Mouse (Mus musculus): ENCODE results near the gene Hadha. TPM values are rescaled to one million over a fixed set of nuclear protein-coding genes. Genes with fewer than 3 reads are reported as not detected.

The Hadha gene
- polyA plus RNA-seq, 1 experiment from 2014 or later = 79.5 TPM

DNA sequence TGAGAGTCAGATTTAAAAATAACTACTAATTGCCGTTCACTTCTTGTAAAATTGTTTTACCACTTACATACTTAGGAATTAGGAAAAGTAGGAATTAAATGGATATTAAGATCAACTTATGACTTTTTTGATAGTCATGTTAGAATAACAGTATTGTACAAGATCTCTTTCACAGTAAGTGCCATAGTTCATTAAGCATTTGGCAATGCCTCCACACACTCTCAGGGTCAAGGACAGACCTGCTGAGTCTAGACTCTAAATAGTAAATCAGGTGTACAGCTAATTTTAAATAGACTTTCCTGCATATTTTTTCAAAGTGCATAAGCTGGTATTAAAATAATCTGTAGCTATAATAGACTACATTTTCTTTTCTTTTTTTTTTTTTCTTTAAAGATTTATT, 2.5 kb downstream of the Hadha start:
- no peak overlapping the region for H3K27ac ChIP-seq

DNA sequence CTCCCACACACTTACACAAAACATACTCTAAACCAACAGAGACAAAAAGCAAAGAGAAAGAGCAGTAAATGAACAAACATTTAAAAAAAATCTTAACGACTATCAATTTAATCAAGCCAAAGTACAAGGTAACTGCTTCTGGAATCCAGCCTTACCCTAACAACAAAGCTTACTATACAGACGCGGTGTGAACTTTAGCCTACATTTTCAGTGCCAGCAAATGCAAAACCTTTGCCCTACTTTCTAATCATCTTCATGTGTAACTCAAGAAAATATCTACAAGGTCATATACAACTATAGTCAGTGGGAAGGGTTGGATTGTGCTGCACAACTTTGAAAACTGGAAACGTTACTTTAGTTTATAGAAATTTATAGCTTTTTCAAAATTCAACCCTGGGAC, 3.0 kb downstream of the Hadha start:
- peaks cover under 1% of the 10 kb centered on the region for H3K36me3 ChIP-seq
- H3K4me1 ChIP-seq (replicated peaks) = peaks cover 37% of the 10 kb centered on the region
- no peak for DNase-seq
- no peak overlapping the region for H3K27ac ChIP-seq
- no peaks in the 10 kb centered on the region for H3K9me3 ChIP-seq (replicated peaks)
- no peaks in the 10 kb centered on the region for H3K27me3 ChIP-seq
- H3K4me3 ChIP-seq (replicated peaks) = no peak overlapping the region
- peak overlapping the region; percentile 18; the same call in 1 of the 2 replicates for H3K4me2 ChIP-seq
- no peak overlapping the region for H3K9ac ChIP-seq
- no peak for ATAC-seq (ENCODE audit: low read depth)
- 74% methylated on average over 4 of the region's 4 CpGs for WGBS (ENCODE audit: insufficient replicate concordance)

More for the DNA sequence above, 2.5 kb downstream of the Hadha start:
- WGBS (ENCODE audit: insufficient replicate concordance) = 79% methylated on average over 1 of the region's 1 CpGs
- no peak for DNase-seq
- Histone ChIP-seq H3K4me3 (replicated peaks) (no peak overlapping the region), H3K4me2 (no peak overlapping the region), H3K27me3 (no peaks in the 10 kb centered on the region), H3K9me3 (replicated peaks) (no peaks in the 10 kb centered on the region), H3K36me3 (no peaks in the 10 kb centered on the region), H3K4me1 (replicated peaks) (peaks cover 39% of the 10 kb centered on the region), H3K9ac (no peak overlapping the region)
- no peak for ATAC-seq (ENCODE audit: low read depth)

DNA sequence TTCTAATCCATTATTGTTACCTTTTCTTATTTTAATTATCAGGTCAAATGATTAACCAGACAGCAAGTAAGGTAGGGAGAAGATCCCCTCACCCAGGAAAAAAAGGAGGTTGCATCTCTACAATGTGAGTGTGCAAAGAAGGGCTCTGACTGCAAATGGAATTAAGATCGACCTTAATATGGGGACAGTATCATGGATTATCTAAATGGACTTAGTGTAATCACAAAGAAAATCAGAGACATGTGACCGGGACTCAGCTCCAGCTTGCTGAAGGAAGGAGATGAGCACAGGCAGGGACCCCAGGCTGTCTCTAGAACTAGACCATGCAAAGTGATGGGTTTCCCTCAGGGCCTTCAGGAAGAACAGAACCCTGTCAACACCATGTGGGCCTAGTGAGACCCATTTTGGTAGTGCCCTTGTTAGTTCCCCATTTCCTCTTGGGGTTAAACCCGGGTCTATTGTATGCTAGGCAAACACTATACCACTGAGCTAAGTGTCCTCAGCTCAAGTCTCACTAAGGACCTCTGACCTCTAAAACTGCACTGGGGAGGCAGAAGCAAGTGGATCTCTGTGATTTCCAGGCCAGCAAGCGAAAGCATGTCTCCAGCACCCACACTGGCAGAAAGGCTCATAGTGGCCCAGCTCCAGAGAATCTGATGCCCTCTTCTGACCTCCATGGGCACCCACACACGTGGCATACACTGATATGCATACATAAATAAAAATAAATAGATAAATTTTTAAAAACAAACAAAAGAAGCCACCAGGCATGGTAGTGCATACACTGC, 6.6 kb downstream of the Hadha start:
- no peak overlapping the region for H3K9ac ChIP-seq
- no peaks in the 10 kb centered on the region for H3K27me3 ChIP-seq
- no peak overlapping the region for H3K4me3 ChIP-seq (replicated peaks)
- peak; percentile 15; the same call in 1 of the 2 replicates for ATAC-seq (ENCODE audit: low read depth)
- no peak overlapping the region for H3K4me2 ChIP-seq
- peaks cover 33% of the 10 kb centered on the region for H3K36me3 ChIP-seq
- peaks cover 20% of the 10 kb centered on the region for H3K4me1 ChIP-seq (replicated peaks)
- no peak overlapping the region for H3K27ac ChIP-seq
- DNase-seq = no peak
- WGBS (ENCODE audit: insufficient replicate concordance) = 73% methylated on average over 5 of the region's 5 CpGs
- H3K9me3 ChIP-seq (replicated peaks) = no peaks in the 10 kb centered on the region

GRCm38 (mm10) chr5:30146526-30146925, 8.4 kb downstream of the Hadha start:
- peaks cover 49% of the 10 kb centered on the region for H3K36me3 ChIP-seq
- ATAC-seq (ENCODE audit: low read depth) = no peak
- WGBS (ENCODE audit: insufficient replicate concordance) = 87% methylated on average over 6 of the region's 6 CpGs

DNA sequence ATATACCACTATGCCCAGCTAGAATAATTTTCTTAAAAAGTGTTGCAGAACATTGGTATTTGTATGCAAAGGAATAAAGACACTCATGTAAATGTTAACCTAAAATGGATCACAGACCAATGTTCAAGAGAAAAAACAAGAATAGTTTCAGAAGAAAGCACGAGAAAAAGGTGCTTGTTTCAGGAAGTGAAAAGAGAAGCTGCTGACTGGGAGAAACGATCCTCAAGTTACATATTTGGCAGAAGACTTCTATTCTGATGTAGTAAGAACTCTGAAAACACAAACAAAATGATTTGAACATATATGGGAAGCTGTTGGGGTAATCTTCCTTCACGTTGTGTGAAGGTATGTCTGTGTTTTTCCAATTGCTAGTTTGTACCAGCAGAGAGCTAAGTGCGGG, 16.8 kb downstream of the Hadha start:
- ATAC-seq (ENCODE audit: low read depth) (no peak), DNase-seq (no peak)
- Histone ChIP-seq H3K27ac (no peak overlapping the region), H3K4me3 (replicated peaks) (no peak overlapping the region), H3K27me3 (no peaks in the 10 kb centered on the region), H3K9me3 (replicated peaks) (no peaks in the 10 kb centered on the region), H3K4me2 (no peak overlapping the region), H3K4me1 (replicated peaks) (no peaks in the 10 kb centered on the region), H3K9ac (no peak overlapping the region), H3K36me3 (peaks cover 80% of the 10 kb centered on the region)
- WGBS (ENCODE audit: insufficient replicate concordance) = 81% methylated on average over 4 of the region's 4 CpGs

More at GRCm38 (mm10) chr5:30146526-30146925, 8.4 kb downstream of the Hadha start:
- Histone ChIP-seq H3K9me3 (replicated peaks) (no peaks in the 10 kb centered on the region), H3K4me2 (no peak overlapping the region), H3K4me3 (replicated peaks) (no peak overlapping the region), H3K9ac (no peak overlapping the region), H3K27ac (no peak overlapping the region), H3K27me3 (no peaks in the 10 kb centered on the region), H3K4me1 (replicated peaks) (peaks cover 13% of the 10 kb centered on the region; the same call in 1 of the 2 replicates)
- no peak for DNase-seq

DNA sequence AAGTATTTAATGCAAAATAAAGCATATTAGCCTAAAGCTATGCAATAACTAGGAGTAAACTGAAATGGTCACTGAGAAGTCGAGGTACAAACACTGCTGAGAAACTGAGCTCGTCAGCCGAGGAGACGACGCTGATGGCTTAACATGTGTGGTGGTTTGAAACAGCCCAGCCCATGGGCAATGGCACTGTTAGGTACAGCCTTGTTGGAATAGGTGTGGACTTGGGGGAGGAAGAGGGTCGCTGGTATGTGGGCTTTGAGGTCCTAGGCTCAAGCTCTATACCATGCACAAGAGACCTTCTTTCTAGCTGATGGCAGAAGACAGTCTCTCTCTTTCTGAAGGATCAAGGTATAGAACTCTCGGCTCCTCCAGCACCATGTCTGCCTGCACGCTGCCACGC, 17.7 kb downstream of the Hadha start:
- Histone ChIP-seq H3K36me3 (peaks cover 81% of the 10 kb centered on the region), H3K4me1 (replicated peaks) (no peaks in the 10 kb centered on the region), H3K27me3 (no peaks in the 10 kb centered on the region), H3K27ac (no peak overlapping the region), H3K4me3 (replicated peaks) (no peak overlapping the region), H3K9me3 (replicated peaks) (no peaks in the 10 kb centered on the region), H3K9ac (no peak overlapping the region), H3K4me2 (no peak overlapping the region)
- 88% methylated on average over 9 of the region's 9 CpGs for WGBS (ENCODE audit: insufficient replicate concordance)
- ATAC-seq (ENCODE audit: low read depth) = no peak
- no peak for DNase-seq

DNA sequence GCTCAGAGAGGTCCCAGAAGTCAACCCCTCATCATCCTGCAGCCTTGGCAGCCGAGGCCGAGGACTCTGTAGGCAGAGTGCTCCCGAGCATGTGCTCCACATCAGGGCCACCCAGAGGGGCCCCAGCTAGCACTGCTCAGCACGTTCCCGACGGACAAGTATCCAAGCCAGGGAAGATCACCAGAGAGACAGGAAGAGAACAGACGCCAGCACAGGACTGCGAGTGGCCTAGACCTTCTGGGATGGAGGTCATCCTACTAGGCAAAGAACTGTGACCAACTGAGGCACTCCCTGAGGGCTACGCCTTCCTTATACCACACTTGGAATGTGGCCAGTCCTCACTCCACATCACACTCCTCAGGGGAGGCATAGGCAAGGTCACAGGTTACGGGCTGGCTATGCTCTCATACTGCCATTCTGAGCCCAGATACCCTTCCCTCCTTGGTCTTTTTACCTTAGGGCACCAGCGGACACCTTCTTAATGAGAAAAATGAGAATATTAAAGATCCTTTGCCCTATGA, 19.2 kb downstream of the Hadha start:
- no peak overlapping the region for H3K4me2 ChIP-seq
- H3K36me3 ChIP-seq = peaks cover 78% of the 10 kb centered on the region
- no peak overlapping the region for H3K27ac ChIP-seq
- WGBS (ENCODE audit: insufficient replicate concordance) = 86% methylated on average over 11 of the region's 11 CpGs
- H3K9ac ChIP-seq = no peak overlapping the region
- no peaks in the 10 kb centered on the region for H3K27me3 ChIP-seq
- ATAC-seq (ENCODE audit: low read depth) (no peak), DNase-seq (no peak)
- no peaks in the 10 kb centered on the region for H3K9me3 ChIP-seq (replicated peaks)
- H3K4me1 ChIP-seq (replicated peaks) = no peaks in the 10 kb centered on the region
- no peak overlapping the region for H3K4me3 ChIP-seq (replicated peaks)

GRCm38 (mm10) chr5:30132173-30132572, 22.8 kb downstream of the Hadha start:
- ATAC-seq (ENCODE audit: low read depth) = no peak
- H3K9ac ChIP-seq = no peak overlapping the region
- no peaks in the 10 kb centered on the region for H3K9me3 ChIP-seq (replicated peaks)
- H3K4me3 ChIP-seq (replicated peaks) = no peak overlapping the region
- H3K27ac ChIP-seq = no peak overlapping the region
- H3K36me3 ChIP-seq = peaks cover 80% of the 10 kb centered on the region
- no peak for DNase-seq
- H3K4me1 ChIP-seq (replicated peaks) = no peaks in the 10 kb centered on the region
- WGBS (ENCODE audit: insufficient replicate concordance) = 79% methylated on average over 2 of the region's 2 CpGs
- H3K4me2 ChIP-seq = no peak overlapping the region
- H3K27me3 ChIP-seq = no peaks in the 10 kb centered on the region

- H3K27ac ChIP-seq = no peak overlapping the region
- H3K4me2 ChIP-seq = no peak overlapping the region
- no peak overlapping the region for H3K4me3 ChIP-seq (replicated peaks)
- ATAC-seq (ENCODE audit: low read depth) (no peak), DNase-seq (no peak)
- 84% methylated on average over 4 of the region's 4 CpGs for WGBS (ENCODE audit: insufficient replicate concordance)
- H3K9ac ChIP-seq = no peak overlapping the region
- H3K27me3 ChIP-seq = no peaks in the 10 kb centered on the region
- no peaks in the 10 kb centered on the region for H3K4me1 ChIP-seq (replicated peaks)
- H3K9me3 ChIP-seq (replicated peaks) = no peaks in the 10 kb centered on the region
- peaks cover 86% of the 10 kb centered on the region for H3K36me3 ChIP-seq
Measured at GRCm38 (mm10) chr5:30131246-30131645, 23.7 kb downstream of the Hadha start.

DNA sequence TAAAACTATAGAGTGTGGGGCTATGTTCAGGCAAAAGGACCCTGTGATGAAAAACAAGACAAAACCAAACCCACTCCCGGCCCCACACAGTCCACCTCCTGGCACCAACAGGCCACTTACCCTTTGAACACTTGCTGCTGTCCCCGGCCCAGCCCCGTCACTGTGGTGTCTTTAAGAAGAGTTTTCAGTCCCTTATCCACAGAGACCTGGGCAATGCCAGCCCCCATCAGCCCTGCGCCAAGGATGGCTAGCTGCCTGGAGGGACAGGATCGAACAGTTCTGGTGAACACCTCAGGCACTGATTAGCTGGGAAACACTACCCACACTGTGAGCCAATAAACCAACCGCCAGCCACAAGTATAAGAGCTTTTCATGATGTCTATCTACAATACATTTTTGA, 26.3 kb downstream of the Hadha start:
- Histone ChIP-seq H3K4me1 (replicated peaks) (no peaks in the 10 kb centered on the region), H3K36me3 (peaks cover 87% of the 10 kb centered on the region), H3K4me2 (no peak overlapping the region), H3K9me3 (replicated peaks) (no peaks in the 10 kb centered on the region), H3K27me3 (no peaks in the 10 kb centered on the region), H3K4me3 (replicated peaks) (no peak overlapping the region), H3K27ac (no peak overlapping the region), H3K9ac (no peak overlapping the region)
- DNase-seq = no peak
- WGBS (ENCODE audit: insufficient replicate concordance) = 82% methylated on average over 6 of the region's 6 CpGs
- no peak for ATAC-seq (ENCODE audit: low read depth)

DNA sequence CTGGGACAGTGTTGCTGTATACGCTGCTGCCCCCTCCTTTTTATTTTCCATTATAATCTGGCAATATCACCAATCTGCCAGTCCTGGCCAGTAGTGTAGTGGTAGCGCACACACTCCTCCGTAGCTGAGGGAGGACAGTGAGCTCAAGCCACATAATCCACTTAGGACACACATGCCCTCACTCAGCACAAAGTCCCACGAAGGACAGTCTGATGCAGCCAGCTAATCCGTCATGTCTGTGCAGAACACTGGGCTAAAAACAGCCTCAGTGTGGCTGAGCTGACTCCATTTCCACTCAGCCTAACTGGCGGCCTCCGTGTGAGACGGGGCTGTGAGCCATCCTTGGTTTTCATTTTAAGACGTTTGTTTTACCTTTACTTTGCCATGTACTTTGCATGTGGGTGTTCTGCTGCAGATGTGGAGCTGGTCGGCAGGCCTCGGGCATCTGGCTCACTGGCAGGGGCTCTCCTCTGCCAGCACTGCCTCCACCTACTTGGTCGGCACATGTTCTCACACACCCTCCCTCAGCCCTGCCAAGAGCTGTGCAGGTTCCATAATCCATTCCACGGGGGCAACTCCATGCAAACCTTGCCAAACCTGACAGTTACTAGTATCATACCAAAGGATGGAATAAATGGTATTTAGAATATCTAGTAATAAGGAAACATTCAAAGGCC, 26.9 kb downstream of the Hadha start:
- Histone ChIP-seq H3K27me3 (no peaks in the 10 kb centered on the region), H3K9ac (no peak overlapping the region), H3K4me1 (replicated peaks) (no peaks in the 10 kb centered on the region), H3K9me3 (replicated peaks) (no peaks in the 10 kb centered on the region), H3K4me3 (replicated peaks) (no peak overlapping the region), H3K36me3 (peaks cover 88% of the 10 kb centered on the region), H3K27ac (no peak overlapping the region), H3K4me2 (no peak overlapping the region)
- whole genome bisulfite sequencing (ENCODE audit: insufficient replicate concordance) = 87% methylated on average over 13 of the region's 13 CpGs
- ATAC-seq (ENCODE audit: low read depth) = no peak
- DNase-seq = no peak

Measured in liver, embryonic 13.5 days (tissue).